Mouse (Mus musculus) thymus, adult 2 months (tissue): ENCODE data around the gene Lypd8. TPM values are rescaled to one million over a fixed set of nuclear protein-coding genes. Genes with fewer than 3 reads are reported as not detected.

ENCODE experiments used
- DNase-seq: peaks from one replicate; pipeline ENCODE4 v3.0.0; 2021
- H3K27ac ChIP-seq: fragments of 200-500 bp; 2 replicates; pipeline ENCODE4 v1.5.1; 2012; ENCODE audit warnings: low read length, control low read depth; ENCODE audit not compliant: control insufficient read depth, insufficient read depth
- H3K27me3 ChIP-seq: fragments of 200-500 bp; 2 replicates; pipeline ENCODE4 v1.6.1; 2012; ENCODE audit warnings: mild to moderate bottlenecking, low read length, moderate library complexity, mixed read lengths; ENCODE audit not compliant: control insufficient read depth, insufficient read depth
- H3K36me3 ChIP-seq: fragments of 200-500 bp; 2 replicates; pipeline ENCODE4 v1.6.1; 2012; ENCODE audit warnings: mild to moderate bottlenecking, low read length, moderate library complexity; ENCODE audit not compliant: control insufficient read depth, insufficient read depth
- H3K4me1 ChIP-seq: fragments of 200-500 bp; replicated peaks from 2 replicates; pipeline ENCODE4 v1.6.1; 2012; ENCODE audit warnings: low read length; ENCODE audit not compliant: control insufficient read depth, insufficient read depth
- H3K4me3 ChIP-seq: fragments of 200-500 bp; 2 replicates; pipeline ENCODE4 v1.5.1; 2012; ENCODE audit warnings: mild to moderate bottlenecking, low read length, control low read depth, moderate library complexity; ENCODE audit not compliant: control insufficient read depth, insufficient read depth
- CTCF ChIP-seq: fragments of 200-500 bp; IDR thresholded peaks from 2 replicates; pipeline ENCODE4 v1.5.1; 2012; ENCODE audit warnings: mild to moderate bottlenecking, control low read depth, low read length, moderate library complexity, borderline replicate concordance; ENCODE audit not compliant: control insufficient read depth, poor library complexity, insufficient read depth; ENCODE audit errors: extremely low read depth
- POLR2A ChIP-seq: fragments of 200-500 bp; IDR thresholded peaks from 2 replicates; pipeline ENCODE4 v1.6.1; 2012; ENCODE audit warnings: mild to moderate bottlenecking, low read length, control low read depth, moderate library complexity; ENCODE audit not compliant: control insufficient read depth, poor library complexity, insufficient read depth; ENCODE audit errors: extremely low read depth
- WGBS: fragments of 180-500 bp; shearing (Covaris S2); methylation state at CpG from one replicate; pipeline ENCODE4 v1.1.7; 2018; 5-methylcytosine and 5-hydroxymethylcytosine counted together
- polyA plus RNA-seq: library from polyadenylated mRNA; depleted of rRNA; stranded (reverse); fragments of >200 nt; gene quantifications from 2 replicates; pipeline ENCODE4 v1.2.3, GENCODE M21; 2012; rRNA removed

Lypd8 gene
- polyA plus RNA-seq, 1 experiment: 31.5 TPM

DNA sequence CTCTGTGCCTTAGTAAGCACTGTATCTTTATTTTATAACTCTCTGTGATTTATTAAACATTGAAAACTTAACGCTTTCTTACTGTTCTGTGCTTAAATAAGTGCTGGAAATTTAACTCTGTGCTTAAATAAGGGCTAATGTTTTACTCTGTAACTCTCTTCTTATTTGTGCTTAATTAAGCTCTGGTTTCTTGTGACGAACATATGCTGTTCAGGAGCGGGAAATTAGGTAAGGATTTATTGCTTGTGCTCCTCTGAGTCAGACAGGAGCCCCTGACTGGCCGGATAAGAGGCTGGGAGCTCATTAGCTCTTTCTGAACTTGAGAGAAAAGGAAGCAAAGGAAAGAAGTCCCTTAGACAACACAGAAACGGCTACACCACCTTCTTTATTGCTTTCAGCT lies 59.0 kb downstream of the Lypd8 start:
- Histone ChIP-seq H3K4me1 (peaks cover 10% of the 10 kb centered on the region), H3K27ac (no peak overlapping the region), H3K27me3 (no peaks in the 10 kb centered on the region), H3K4me3 (no peak overlapping the region), H3K36me3 (no peaks in the 10 kb centered on the region)
- WGBS: 50% methylated on average over 5 of the region's 5 CpGs
- no peak for DNase-seq
- no peak for TF ChIP-seq CTCF
- TF ChIP-seq POLR2A: no peak

Other genes starting within 250 kb of the Lypd8 start
- gene Gemin5, start 210.5 kb upstream of the Lypd8 start, polyA plus RNA-seq: 20.4 and 21.8 TPM in 2 replicates
- 41.3 and 42.0 TPM in 2 replicates for gene Mrpl22, start 207.4 kb upstream of the Lypd8 start, polyA plus RNA-seq
- gene Igtp, start 179.5 kb upstream of the Lypd8 start, polyA plus RNA-seq: 58.1 and 60.9 TPM in 2 replicates
- gene Irgm2, start 179.4 kb upstream of the Lypd8 start, polyA plus RNA-seq: 17.1 and 20.1 TPM in 2 replicates
- 0.07 and 0.29 TPM in 2 replicates for gene 4930438A08Rik, start 104.2 kb upstream of the Lypd8 start, polyA plus RNA-seq
- 42.1 and 49.7 TPM in 2 replicates for gene Zfp692, start 72.0 kb upstream of the Lypd8 start, polyA plus RNA-seq
- 54.1 and 54.5 TPM in 2 replicates for gene Zfp672, start 48.7 kb upstream of the Lypd8 start, polyA plus RNA-seq
- gene Sh3bp5l, start 48.3 kb upstream of the Lypd8 start, polyA plus RNA-seq: 41.3 and 43.3 TPM in 2 replicates
- gene 1810065E05Rik, start 42.1 kb downstream of the Lypd8 start, polyA plus RNA-seq: 0.77 and 0.92 TPM in 2 replicates
- gene Gm12253, start 53.5 kb downstream of the Lypd8 start, polyA plus RNA-seq: 0.36 and 0.42 TPM in 2 replicates
- gene Lypd9, start 73.9 kb downstream of the Lypd8 start, polyA plus RNA-seq: not detected in 2 replicates
- 0.05 TPM in 1 of 2 replicates, not detected in the other for gene Olfr30, start 83.2 kb downstream of the Lypd8 start, polyA plus RNA-seq
- 0.03 TPM in 1 of 2 replicates, not detected in the other for gene Olfr332, start 113.5 kb downstream of the Lypd8 start, polyA plus RNA-seq
- not detected in 2 replicates for gene Olfr331, start 123.5 kb downstream of the Lypd8 start, polyA plus RNA-seq
- gene Olfr330, start 155.8 kb downstream of the Lypd8 start, polyA plus RNA-seq: 0.29 and 0.50 TPM in 2 replicates
- gene Olfr329-ps, start 167.4 kb downstream of the Lypd8 start, polyA plus RNA-seq: 0.11 and 0.51 TPM in 2 replicates
- 0.10 TPM in 1 of 2 replicates, not detected in the other for gene Olfr328, start 176.6 kb downstream of the Lypd8 start, polyA plus RNA-seq
- gene Olfr224, start 191.5 kb downstream of the Lypd8 start, polyA plus RNA-seq: 0.27 and 0.69 TPM in 2 replicates
- gene Olfr325, start 198.7 kb downstream of the Lypd8 start, polyA plus RNA-seq: 0.32 TPM in 1 of 2 replicates, not detected in the other
- not detected in 2 replicates for gene Olfr324, start 216.1 kb downstream of the Lypd8 start, polyA plus RNA-seq
- gene 2210407C18Rik, start 237.0 kb downstream of the Lypd8 start, polyA plus RNA-seq: 3.7 and 5.3 TPM in 2 replicates